Mouse (Mus musculus) hindbrain, embryonic 10.5 days (tissue): ENCODE measurements around the gene Ralgapa1. TPM values are rescaled to one million over a fixed set of nuclear protein-coding genes. Genes with fewer than 3 reads are reported as not detected.
"Not testable (repeated sequence)": the region's sequence is repeated elsewhere in the genome, so short reads cannot be mapped to it uniquely, and the experiment has no call there.

Source experiments
- DNase-seq: peaks from one replicate; pipeline ENCODE4 v3.0.0-alpha.2; 2017; ENCODE audit warnings: low spot score
- H3K27ac ChIP-seq: fragments of 300-500 bp; sonication (generic); 2 replicates; pipeline ENCODE4 v1.5.1; 2016; ENCODE audit warnings: mild to moderate bottlenecking, moderate library complexity
- H3K27me3 ChIP-seq: fragments of 300-500 bp; sonication (generic); 2 replicates; pipeline ENCODE4 v1.6.1; 2016; ENCODE audit warnings: mild to moderate bottlenecking; ENCODE audit not compliant: poor library complexity, insufficient read depth, severe bottlenecking
- H3K36me3 ChIP-seq: fragments of 300-500 bp; sonication (generic); 2 replicates; pipeline ENCODE4 v1.6.1; 2016; ENCODE audit warnings: mild to moderate bottlenecking, moderate library complexity
- H3K4me1 ChIP-seq: fragments of 300-500 bp; sonication (generic); replicated peaks from 2 replicates; pipeline ENCODE4 v1.6.1; 2016; ENCODE audit warnings: mild to moderate bottlenecking
- H3K4me3 ChIP-seq: fragments of 300-500 bp; sonication (generic); 2 replicates; pipeline ENCODE4 v1.5.1; 2016; ENCODE audit warnings: mild to moderate bottlenecking, moderate library complexity
- H3K9me3 ChIP-seq: fragments of 300-500 bp; sonication (generic); 2 replicates; pipeline ENCODE4 v1.6.1; 2016; ENCODE audit warnings: mild to moderate bottlenecking, moderate library complexity
- WGBS: fragments of 180-500 bp; shearing (Covaris S2); methylation state at CpG from one replicate; pipeline ENCODE4 v1.1.7; 2016; 5-methylcytosine and 5-hydroxymethylcytosine counted together
- polyA plus RNA-seq: library from polyadenylated mRNA; unstranded; fragments of >200 nt; fragmentation: Nextera tagmentation; extraction: Ambion mirVana; gene quantifications from 2 replicates; pipeline ENCODE4 v1.2.1, GENCODE M21; 2016

Gene Ralgapa1
- polyA plus RNA-seq, 1 experiment from 2014 or later = 11.7 TPM

DNA sequence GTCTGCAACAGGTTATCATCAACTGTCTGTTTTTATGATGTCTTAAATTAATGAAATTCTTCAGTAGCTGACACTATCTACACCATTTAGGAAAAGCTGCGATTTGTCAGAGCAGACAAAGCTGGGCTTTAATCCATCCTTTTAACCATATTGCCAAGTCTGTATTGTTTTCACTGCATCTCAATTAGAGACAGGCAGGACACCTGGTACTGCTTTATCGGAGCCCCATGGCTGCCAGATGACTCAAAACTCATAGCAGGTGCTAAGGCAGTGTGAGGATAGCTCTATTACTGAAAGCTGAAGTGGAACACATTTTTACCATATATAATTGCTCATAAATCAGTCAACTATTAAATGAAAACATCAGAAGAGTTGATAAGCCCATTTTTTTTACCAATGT lies 200.6 kb downstream of the Ralgapa1 start:
- DNase-seq = no peak

DNA sequence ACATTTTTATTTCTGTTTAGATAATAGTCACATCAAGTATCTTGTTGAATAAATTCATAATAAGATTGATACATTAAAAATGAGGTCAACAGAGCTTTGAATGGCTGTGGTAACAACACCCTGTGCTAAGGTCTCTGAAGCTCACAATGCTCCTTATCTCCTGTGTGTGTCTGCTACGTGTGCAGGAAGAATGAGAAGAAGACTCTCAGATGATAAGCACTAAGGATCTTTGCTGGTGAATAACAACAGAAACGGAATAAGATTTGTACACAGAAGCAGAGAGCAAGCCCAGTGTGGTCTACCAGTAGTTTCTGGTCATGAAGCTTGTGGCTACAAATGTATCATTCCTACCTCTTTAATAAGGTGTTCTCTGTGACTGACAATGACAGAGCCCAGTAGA lies 210.2 kb downstream of the Ralgapa1 start:
- WGBS = 82% methylated on average over 2 of the region's 2 CpGs

More for the DNA sequence above, 200.6 kb downstream of the Ralgapa1 start:
- Histone ChIP-seq H3K27ac (no peak overlapping the region), H3K9me3 (no peaks in the 10 kb centered on the region), H3K27me3 (peaks cover 4% of the 10 kb centered on the region; the same call in 1 of the 2 replicates), H3K36me3 (no peaks in the 10 kb centered on the region), H3K4me1 (peaks cover 15% of the 10 kb centered on the region), H3K4me3 (no peak overlapping the region)
- 72% methylated on average over 2 of the region's 2 CpGs for WGBS

DNA sequence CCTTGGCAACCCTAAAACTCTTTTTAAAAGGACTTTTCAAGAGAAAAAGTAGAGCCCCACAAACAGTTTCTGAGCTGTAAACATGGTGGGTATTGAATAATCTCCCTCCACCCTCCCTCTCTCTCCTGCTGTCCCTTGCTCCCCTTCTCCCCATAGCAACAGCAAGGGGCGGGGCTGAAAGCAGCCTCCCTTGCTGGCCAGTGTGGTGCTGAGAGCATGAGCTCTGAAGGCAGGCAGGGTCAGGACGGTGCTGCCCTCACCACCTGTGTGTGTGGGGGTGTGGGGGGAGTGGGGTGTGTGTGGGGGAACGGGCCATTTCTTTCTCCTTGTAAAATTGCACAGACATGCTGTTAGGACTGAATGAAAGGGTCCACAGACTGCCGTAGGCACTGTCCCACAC lies 213.1 kb downstream of the Ralgapa1 start:
- DNase-seq = no peak
- 23% methylated on average over 4 of the region's 4 CpGs for WGBS
- Histone ChIP-seq H3K4me1 (peaks cover 15% of the 10 kb centered on the region), H3K36me3 (no peaks in the 10 kb centered on the region), H3K27me3 (peaks cover 7% of the 10 kb centered on the region), H3K4me3 (no peak overlapping the region), H3K27ac (no peak overlapping the region), H3K9me3 (no peaks in the 10 kb centered on the region)

More for the DNA sequence above, 210.2 kb downstream of the Ralgapa1 start:
- Histone ChIP-seq H3K27ac (no peak overlapping the region), H3K9me3 (no peaks in the 10 kb centered on the region), H3K36me3 (no peaks in the 10 kb centered on the region), H3K27me3 (no peaks in the 10 kb centered on the region), H3K4me3 (no peak overlapping the region), H3K4me1 (peaks cover 8% of the 10 kb centered on the region)
- no peak for DNase-seq

DNA sequence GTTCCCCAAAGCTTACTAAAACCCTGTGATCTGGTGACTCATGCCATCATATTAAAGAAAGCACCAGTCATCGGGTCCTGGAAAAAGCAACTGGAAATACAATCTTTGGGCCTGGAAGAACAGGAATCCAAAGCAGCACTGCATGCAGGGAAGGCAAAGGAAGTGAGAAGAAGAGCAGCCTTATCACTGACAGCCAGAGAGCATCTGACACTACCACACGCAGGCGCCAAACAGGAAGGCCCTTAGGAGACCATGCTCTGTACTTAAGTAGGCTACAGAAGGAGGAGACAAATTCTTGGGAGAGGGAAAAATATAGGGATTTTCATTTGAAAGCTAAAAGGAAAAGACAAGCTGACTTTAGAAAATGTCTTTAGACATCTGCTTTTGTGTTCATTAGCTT lies 216.6 kb downstream of the Ralgapa1 start:
- Histone ChIP-seq H3K27me3 (peaks cover 42% of the 10 kb centered on the region), H3K4me3 (no peak overlapping the region), H3K27ac (no peak overlapping the region), H3K36me3 (no peaks in the 10 kb centered on the region), H3K9me3 (no peaks in the 10 kb centered on the region), H3K4me1 (peaks cover 29% of the 10 kb centered on the region)
- DNase-seq = no peak
- WGBS = 85% methylated on average over 3 of the region's 3 CpGs

DNA sequence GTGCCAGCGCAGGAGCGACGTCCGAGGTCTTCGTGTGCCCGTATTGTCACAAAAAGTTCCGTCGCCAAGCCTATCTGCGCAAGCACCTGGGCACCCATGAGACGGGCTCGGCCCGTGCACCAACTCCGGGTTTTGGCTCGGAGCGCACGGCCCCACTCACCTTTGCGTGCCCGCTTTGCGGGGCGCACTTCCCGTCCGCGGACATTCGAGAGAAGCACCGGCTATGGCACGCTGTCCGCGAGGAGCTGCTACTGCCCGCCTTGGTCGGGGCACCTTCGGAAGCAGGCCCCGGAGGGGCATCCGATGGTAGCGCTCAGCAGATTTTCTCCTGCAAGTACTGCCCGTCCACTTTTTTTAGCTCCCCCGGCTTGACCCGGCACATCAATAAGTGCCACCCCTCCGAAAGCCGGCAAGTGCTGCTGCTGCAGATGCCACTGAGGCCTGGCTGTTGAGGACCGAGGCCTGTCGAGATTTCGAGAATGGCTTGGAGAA lies 220.4 kb downstream of the Ralgapa1 start:
- H3K4me1 ChIP-seq = peaks cover 30% of the 10 kb centered on the region
- WGBS = 3% methylated on average over 42 of the region's 42 CpGs
- H3K36me3 ChIP-seq = no peaks in the 10 kb centered on the region
- peak overlapping the region; percentile 63 for H3K4me3 ChIP-seq
- H3K27me3 ChIP-seq = peaks cover 81% of the 10 kb centered on the region
- no peaks in the 10 kb centered on the region for H3K9me3 ChIP-seq
- DNase-seq = no peak
- no peak overlapping the region for H3K27ac ChIP-seq

DNA sequence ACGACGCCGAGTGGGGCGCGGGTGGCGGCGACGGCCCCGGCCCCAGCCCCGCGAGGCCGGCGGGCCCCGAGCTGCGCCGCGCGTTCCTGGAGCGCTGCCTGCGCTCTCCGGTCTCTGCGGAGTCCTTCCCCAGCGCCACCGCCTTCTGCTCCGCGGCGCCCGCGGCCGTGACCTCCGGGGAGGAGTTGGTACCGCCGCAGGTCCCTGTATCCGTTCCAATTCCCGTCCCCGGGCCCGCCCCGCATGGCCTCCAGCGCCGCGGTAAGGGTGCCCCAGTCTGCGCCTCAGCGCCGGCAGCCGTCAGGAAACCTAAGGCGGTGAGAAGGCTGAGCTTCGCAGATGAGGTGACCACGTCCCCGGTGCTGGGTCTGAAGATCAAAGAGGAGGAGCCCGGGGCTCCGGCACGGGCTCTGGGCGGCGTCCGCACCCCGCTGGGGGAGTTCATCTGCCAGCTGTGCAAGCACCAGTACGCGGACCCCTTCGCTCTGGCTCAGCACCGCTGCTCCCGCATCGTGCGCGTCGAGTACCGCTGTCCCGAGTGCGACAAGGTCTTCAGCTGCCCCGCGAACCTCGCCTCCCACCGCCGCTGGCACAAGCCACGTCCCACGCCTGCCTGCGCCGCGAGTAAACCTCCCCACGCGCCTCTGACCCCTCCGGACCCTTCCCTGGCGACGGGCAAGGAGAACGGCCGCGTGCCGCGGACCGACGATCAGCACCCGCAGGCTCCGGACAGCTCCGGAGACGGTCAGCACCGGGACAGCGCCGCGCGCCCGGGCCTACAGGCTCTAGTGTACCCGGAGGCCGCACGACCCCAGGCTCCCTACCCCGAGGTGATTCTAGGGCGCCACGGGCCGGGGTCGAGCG lies 221.1 kb downstream of the Ralgapa1 start:
- under 1% methylated on average over 109 of the region's 109 CpGs for WGBS
- H3K27ac ChIP-seq = no peak overlapping the region
- peaks cover 86% of the 10 kb centered on the region for H3K27me3 ChIP-seq
- peak; percentile 81 for DNase-seq
- H3K36me3 ChIP-seq = no peaks in the 10 kb centered on the region
- H3K9me3 ChIP-seq = no peaks in the 10 kb centered on the region
- H3K4me3 ChIP-seq = peak overlapping the region; percentile 63
- peaks cover 26% of the 10 kb centered on the region for H3K4me1 ChIP-seq

DNA sequence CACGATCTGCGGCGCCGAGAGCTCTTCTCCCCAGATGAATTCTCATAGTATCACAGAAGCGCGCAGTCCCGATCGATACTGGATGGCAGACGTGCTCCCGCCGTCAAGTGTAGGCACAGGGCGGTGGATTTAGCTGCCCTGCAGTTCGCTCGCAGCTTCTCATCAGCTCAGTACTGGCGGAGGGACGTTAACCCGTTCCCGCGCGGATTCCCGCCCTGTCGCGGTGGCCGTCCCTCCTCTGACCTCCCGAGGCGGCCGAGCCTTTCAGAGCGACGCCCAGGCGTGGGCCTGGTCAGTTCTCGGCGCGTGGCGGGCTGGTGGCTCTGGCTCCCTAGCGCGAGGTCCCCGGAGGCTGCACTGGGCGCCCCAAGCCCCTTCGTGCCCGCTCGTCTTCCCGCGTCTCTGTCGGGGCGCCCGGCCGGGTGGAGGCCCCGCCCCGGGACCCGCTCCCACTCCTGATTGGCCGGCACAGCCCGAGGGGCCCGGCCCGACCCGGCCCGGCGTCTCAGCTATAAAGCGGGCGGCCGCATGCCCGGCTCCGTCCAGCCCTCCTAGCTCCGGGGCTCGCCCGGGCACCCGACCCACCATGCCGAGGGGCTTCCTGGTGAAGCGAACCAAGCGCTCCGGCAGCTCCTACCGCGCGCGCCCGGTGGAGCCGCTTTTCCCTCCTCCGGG lies 221.9 kb downstream of the Ralgapa1 start, which contains the start of gene Insm2:
Gene Insm2 (plus strand): TSS at position 541 of the 675 bp plus-strand sequence.
- peaks cover 26% of the 10 kb centered on the region for H3K4me1 ChIP-seq
- peak within 1 kb of the TSS; percentile 63 for H3K4me3 ChIP-seq
- WGBS = under 1% methylated on average over 76 of the region's 77 CpGs
- DNase-seq = peak; percentile 49
- peaks cover 90% of the 10 kb centered on the region for H3K27me3 ChIP-seq
- H3K9me3 ChIP-seq = no peaks in the 10 kb centered on the region
- no peaks in the 10 kb centered on the region for H3K36me3 ChIP-seq
- no peak within 1 kb of the TSS for H3K27ac ChIP-seq

DNA sequence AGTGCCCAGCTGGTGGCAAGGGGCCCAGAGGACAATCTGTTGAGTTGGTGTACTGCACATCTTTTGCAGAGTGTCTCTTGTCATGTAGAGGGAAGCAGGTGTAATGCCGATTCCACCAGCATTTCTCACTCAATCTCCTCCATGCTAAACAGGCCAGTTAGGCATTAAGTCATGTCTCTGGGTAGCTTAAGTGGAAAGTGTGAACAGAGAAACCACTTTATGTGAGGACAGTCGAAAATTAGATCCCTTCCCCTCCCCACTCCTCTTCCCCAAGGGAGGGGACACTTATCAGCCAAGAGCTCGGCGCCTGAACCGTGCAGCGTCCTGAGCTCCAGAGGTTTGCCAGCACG lies 222.5 kb downstream of the Ralgapa1 start:
- Histone ChIP-seq H3K27me3 (peaks cover 88% of the 10 kb centered on the region), H3K4me3 (peak overlapping the region; percentile 63), H3K9me3 (no peaks in the 10 kb centered on the region), H3K27ac (no peak overlapping the region), H3K36me3 (no peaks in the 10 kb centered on the region), H3K4me1 (peaks cover 26% of the 10 kb centered on the region)
- DNase-seq = no peak
- 7% methylated on average over 7 of the region's 7 CpGs for WGBS

DNA sequence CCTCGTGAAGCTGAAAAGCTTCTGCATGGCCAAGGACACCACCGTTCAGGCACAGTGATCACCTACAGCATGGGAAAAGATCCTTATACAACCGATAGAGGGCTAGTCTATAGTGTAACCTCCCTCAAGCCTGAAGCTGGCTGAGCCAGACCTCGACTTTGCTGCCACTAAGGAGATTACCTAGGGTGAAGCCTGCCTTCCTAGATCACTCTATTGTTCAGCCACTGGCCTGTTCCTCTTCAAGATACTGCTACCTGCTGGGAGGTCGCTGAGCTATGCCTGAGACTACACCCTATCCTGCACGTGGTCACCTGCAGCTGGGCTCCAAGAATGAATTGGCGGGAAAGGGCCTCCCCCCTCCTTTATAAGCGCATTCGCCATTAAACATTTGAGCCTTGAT lies 234.0 kb downstream of the Ralgapa1 start:
- H3K4me3 ChIP-seq, H3K4me1 ChIP-seq, H3K27ac ChIP-seq, H3K27me3 ChIP-seq, DNase-seq, H3K9me3 ChIP-seq, H3K36me3 ChIP-seq: not testable (repeated sequence)
- 55% methylated on average over 9 of the region's 9 CpGs for WGBS

DNA sequence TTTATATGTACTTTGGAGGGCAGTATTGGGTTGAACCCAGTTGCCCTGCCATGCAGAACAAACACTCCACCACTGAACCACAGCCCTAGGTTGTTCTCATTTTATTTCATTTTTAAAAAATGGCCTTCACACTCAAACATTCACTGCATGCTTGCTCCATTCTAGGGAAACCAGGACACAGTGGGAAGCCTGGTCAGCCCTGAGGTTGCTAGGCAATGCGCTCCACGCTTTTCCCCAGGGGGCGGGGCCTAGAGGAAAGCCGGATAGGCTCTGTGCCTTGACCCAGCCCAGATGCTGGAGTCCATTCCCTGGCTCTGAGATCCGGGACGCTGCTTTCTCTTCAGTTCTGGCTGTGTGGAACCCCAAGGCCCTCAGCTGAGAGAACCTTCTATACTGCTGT lies 247.2 kb downstream of the Ralgapa1 start:
- H3K27ac ChIP-seq = no peak overlapping the region

DNA sequence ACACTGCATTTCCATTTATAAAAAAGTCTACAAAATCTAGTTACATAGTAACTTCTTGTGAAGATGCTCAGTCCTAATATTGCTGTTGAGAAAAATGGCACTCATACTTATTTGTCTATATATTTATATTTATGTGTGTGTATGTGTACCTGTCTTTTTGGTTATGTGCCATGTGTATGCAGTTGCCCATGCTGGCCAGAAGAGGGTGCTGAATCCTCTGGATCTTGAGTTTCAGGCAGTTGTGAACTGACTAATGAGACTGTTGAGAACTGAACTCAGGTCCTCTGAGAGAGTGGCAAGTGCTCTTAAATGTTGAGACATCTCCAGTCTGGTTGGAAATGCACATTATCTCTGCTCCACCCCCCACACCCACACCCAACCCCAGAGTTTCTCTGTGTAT lies 247.9 kb downstream of the Ralgapa1 start:
- peaks cover 9% of the 10 kb centered on the region for H3K4me1 ChIP-seq
- no peak for DNase-seq

More for the DNA sequence above, 247.2 kb downstream of the Ralgapa1 start:
- peak overlapping the region; percentile 6; the same call in 1 of the 2 replicates for H3K4me3 ChIP-seq
- peak; percentile 49 for DNase-seq
- H3K36me3 ChIP-seq = no peaks in the 10 kb centered on the region
- no peaks in the 10 kb centered on the region for H3K9me3 ChIP-seq
- 4% methylated on average over 6 of the region's 6 CpGs for WGBS
- peaks cover 9% of the 10 kb centered on the region for H3K4me1 ChIP-seq
- H3K27me3 ChIP-seq = no peaks in the 10 kb centered on the region; the same call in 1 of the 2 replicates

DNA sequence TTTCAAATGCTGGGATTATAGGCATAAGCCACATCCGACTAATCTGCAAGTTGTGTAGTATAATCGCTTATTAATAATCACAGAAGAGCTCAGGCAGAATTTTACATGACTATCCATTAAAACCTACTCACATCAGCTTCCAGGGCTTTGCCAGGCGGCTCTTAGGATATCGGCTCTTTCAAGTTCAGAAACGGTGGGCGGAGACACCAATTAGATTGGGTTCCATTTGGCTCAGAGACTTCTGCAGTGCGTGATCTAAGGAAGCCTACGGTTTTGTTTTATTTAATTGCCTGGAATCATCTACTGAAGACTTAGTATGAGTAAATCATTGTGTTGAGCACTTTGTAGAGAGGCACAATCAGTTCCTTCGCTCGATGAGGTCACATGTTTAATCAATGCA lies 249.3 kb downstream of the Ralgapa1 start:
- Histone ChIP-seq H3K9me3 (no peaks in the 10 kb centered on the region), H3K27me3 (no peaks in the 10 kb centered on the region; the same call in 1 of the 2 replicates), H3K27ac (no peak overlapping the region), H3K36me3 (no peaks in the 10 kb centered on the region), H3K4me3 (no peak overlapping the region), H3K4me1 (peaks cover 9% of the 10 kb centered on the region)
- DNase-seq = no peak
- WGBS = 93% methylated on average over 10 of the region's 10 CpGs

More for the DNA sequence above, 247.9 kb downstream of the Ralgapa1 start:
- Histone ChIP-seq H3K9me3 (no peaks in the 10 kb centered on the region), H3K36me3 (no peaks in the 10 kb centered on the region), H3K4me3 (no peak overlapping the region), H3K27ac (no peak overlapping the region), H3K27me3 (no peaks in the 10 kb centered on the region; the same call in 1 of the 2 replicates)

DNA sequence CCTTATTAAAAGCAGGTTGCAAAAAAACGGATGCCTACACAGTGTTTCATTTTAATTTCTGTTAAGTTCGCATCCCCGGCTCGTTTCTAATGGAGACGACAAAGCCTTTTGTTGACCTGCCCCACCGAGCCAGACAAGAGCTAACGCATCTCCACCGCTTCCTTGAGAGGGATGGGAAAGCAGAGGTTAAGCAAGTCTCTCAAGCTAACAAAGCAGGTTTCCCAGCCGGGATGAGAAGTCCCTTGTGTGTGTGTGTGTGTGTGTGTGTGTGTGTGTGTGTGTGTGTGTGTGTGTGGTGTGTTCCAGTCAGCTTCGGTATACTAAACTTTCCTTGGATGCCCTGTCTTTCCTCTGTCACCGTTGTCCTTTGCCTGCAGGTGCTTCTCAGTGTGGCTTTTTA lies 249.8 kb downstream of the Ralgapa1 start:
- Histone ChIP-seq H3K4me3 (no peak overlapping the region), H3K9me3 (no peaks in the 10 kb centered on the region), H3K27ac (no peak overlapping the region), H3K36me3 (no peaks in the 10 kb centered on the region), H3K27me3 (no peaks in the 10 kb centered on the region; the same call in 1 of the 2 replicates), H3K4me1 (peaks cover 9% of the 10 kb centered on the region)
- DNase-seq = no peak
- WGBS = 75% methylated on average over 11 of the region's 11 CpGs
